Mouse (Mus musculus) CD4-positive helper T cell, adult 2 months (primary cell): Measurements from ENCODE around the gene Olfr1022.

Experiments used
- DNase-seq: peaks from one replicate; pipeline ENCODE4 v3.0.0-alpha.2; 2012; ENCODE audit warnings: low read depth, missing footprints, low spot score

The Olfr1022 gene

DNA sequence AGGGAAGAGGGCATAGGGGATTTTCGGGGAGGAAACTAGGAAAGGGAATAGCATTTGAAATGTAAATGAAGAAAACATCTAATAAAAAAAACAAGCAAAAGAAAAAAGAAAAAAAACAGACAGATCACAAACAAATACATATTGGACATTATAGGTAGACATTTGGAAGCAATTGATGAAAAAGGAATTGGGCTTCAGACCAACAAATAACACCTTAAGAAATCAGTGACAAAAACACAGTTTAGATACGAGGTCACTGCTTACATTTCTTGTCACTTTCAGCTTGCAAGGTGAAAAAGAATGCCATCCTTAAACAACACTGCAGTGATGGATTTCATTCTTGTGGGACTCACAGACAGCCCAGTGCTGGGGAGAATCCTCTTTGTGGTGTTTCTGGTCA is at the start of gene Olfr1022:
TSS of gene Olfr1022 (plus strand) at position 301 of the 400 bp plus-strand sequence.
- no peak for DNase-seq

DNA sequence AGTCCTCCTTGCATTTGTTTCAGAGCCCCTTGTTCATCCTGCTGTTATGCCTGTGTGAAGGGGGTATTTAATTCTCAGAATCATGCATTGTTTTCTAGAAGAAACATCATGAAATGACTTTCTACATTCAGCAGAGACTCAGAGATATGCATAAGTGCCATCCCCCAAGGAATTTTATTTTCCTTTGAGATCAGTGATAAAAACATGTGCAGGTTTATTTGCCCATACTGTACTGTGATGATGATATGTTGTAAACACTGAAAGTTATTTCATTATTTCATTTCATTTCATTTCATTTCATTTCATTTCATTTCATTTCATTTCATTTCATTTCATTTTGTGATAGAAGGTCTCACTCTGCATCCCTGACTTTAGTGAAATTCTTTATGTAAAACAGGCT is 23.0 kb upstream of the Olfr1022 start, which contains the start of gene Olfr1019:
TSS of gene Olfr1019 (minus strand) at position 101 of the 400 bp plus-strand sequence.
- no peak for DNase-seq

DNA sequence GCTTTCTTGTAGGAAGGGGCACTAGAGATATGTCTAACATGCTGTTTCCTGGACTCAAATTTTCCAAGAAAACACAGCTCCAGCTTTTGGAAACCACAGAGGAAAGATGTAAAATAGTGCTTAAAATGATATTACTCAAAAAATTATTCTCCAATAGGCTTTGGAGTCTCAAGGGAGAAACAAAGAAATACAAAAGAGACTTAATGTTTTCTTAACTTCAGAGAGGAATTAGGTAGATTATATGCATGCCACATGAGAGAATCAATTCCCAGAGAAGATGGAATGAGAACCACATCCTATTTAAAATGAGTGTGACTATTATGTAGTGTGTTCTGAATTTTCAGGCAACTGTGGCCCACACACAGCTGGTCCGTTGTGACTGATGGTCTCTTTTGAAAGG is 21.7 kb upstream of the Olfr1022 start, which contains the start of gene Olfr1020:
TSS of gene Olfr1020 (plus strand) at position 301 of the 400 bp plus-strand sequence.
- DNase-seq = no peak

DNA sequence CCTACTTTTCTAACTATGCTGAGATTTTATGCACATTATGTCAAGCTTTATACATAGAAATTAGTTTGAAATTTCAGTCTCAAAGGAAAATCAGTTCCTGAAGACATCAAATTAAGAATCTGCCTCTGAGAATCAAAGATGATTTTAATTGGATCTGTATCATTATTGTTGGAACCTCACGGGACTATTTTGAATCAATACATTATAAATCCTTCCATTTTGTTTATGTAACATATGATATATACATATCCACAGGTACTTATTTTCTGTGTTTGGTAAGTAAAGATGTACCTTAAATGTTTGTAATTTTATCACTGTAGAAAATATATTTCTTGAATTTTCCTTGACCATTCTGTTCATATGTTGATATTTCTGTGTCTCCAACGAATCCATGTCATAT is 16.9 kb downstream of the Olfr1022 start, which contains the start of gene Olfr1023:
TSS of gene Olfr1023 (plus strand) at position 301 of the 400 bp plus-strand sequence.
- no peak for DNase-seq

DNA sequence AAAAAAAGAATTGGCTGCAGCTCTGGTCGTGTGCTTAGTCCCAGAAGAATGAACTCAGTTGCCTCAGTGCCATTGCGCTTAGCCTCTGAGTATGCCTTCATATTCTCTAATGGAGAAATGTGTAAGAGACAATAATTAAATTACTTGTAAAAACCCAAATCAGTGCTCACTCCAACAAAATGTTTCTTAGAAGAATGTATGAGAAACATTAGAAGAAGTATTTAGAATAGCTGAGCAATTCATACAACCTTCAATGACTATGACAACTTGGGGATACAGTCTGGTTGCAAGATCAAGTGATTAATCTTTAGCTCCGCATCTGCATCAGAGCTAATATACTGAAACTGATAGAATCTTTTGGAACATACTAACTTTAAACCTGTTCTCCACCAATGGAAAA is 36.6 kb downstream of the Olfr1022 start, which contains the start of gene Olfr1024:
TSS of gene Olfr1024 (minus strand) at position 101 of the 400 bp plus-strand sequence.
- DNase-seq = no peak

DNA sequence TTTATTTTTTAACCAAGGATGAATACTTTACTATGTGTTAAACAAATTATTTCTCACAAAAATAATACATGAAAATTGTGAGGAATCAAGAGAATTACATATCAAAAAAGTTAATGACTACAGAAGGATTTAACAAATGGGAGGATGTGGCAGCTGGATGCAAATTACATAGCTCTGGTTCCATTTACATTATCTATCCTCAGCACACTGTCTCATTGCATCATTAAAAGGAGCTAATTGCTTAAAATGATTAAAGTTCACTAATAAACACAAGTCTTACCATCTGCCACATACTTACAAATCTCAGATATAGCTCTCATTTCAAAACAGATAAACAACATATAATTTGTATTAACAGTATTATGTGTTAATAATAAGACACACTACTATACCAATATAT is 44.8 kb downstream of the Olfr1022 start:
- no peak for DNase-seq

DNA sequence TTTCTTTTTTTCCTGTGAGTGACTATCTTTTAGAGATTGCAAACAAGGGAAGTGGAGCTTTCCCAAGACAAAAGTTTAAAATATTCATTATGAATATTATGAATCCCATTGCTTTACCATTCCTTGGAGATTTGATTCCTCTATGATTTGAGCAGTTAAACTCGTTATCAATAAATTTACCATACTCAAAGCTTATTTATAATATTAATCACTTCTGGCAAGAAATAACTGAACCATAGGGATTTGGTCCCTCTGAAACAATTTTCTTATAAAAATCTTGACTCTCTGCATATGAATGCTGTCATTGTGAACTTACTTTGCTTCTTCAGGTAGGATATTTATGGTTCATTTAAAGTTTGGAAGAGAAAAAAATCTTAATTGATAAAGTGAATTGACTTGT is 46.5 kb downstream of the Olfr1022 start, which contains the start of gene Olfr1025-ps1:
TSS of gene Olfr1025-ps1 (plus strand) at position 301 of the 400 bp plus-strand sequence.
- DNase-seq = no peak
